Mouse (Mus musculus) layer of hippocampus, postnatal 25 days (tissue): ENCODE data around the gene Hadhb. TPM values are rescaled to one million over a fixed set of nuclear protein-coding genes. Genes with fewer than 3 reads are reported as not detected.
A peak's percentile ranks its signal among the peaks of the same experiment; 100 is the strongest.

Experiments
- DNase-seq, 2 experiments: peaks; one replicate each; pipeline ENCODE4 v3.0.0; 2022; ENCODE audit warnings: mixed read lengths in 2 of 2, low spot score in 1 of 2; ENCODE audit errors: extremely low spot score in 1 of 2
- microRNA-seq, 2 experiments: library from miRNA; unstranded; fragments of <30 nt; microRNA quantifications; one replicate each; pipeline ENCODE4 v1.2.0; 2021
- total RNA-seq, 2 experiments: library from RNA; stranded (reverse); gene quantifications; 2 replicates each; pipeline ENCODE4 v1.2.3; 2021

Hadhb gene
- total RNA-seq, 2 experiments from 2014 or later, result 88.1 to 98.2 TPM

DNA sequence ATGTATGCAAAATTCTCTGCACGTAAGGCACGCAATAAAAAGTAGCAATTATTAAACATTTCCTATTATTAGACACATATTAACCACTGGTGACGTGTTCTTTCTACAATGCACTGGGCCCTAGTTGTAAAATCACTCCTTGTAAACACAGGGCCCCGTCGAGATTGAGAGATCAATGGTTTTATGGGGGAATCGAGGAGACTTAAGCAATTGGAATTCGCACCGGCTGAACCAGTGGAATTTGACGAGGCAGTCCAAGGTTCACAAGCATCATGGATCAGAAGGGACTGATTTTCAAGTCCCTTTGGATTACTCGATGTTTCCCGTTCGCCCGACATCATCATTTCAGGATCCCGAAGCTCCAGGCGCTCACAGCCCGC lies 76.8 kb downstream of the Hadhb start:
- no peak for DNase-seq

DNA sequence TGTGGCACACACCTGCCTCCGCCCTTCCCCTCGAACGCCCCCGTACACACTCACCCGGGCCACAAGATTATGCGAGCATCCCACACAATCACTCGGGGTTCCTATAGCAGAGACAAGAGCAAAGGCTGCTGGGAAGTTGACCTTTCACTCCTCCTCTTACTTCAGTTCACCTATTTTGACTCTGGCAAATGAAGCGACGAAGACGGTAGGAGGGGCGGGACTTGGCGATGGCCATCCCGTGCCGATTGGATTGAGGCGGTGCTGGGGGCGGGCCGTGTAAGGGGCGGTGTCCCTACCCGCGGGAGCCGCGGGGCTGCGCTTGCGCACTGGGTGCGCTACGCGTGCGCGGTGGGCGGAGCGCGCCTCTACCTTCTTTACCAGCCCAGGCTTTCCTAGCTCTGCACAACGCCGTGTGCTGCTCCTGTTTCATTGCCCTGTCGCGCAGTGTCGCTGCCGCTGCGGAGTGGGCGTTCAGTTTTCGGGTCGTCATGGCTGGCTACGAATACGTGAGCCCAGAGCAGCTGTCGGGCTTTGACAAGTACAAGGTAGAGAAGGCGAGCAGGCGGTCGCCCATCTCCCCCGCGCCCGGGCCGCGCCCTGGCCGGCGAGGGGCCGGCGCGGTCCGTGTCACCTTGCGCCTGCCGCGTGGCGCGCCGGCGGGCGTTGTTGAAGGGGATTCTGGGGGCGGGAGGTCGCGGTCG lies 77.4 kb downstream of the Hadhb start, which contains the start of gene Selenoi:
Gene Selenoi, plus strand, starts transcription at position 311 of the 701 bp plus-strand sequence.
- peak; percentile 91 to 94 for DNase-seq

DNA sequence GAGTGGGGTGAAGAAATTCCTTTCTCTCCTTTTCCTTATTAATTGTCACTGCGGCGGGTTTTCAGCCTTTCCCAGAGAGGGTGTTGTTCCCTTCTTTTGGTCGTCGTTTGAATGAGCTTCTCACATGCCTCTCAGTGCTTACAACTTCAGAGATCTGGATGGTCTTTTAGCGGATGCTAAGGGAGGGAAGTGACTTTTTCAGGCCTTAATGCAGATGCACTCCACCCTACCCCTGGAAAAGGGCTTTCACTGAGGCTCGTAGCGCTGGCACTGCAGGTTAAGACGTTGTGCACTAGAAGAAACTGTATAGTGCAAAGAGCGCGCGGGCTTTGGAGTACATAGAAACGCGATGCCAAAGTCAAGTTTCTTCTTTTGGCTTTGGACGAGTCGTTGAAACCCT lies 78.0 kb downstream of the Hadhb start:
- peak; percentile 5 to 11 for DNase-seq

GRCm38 (mm10) chr5:30233979-30234378 lies 78.9 kb downstream of the Hadhb start:
- no peak for DNase-seq

Small RNAs within 50 kb of the gene (microRNA-seq; reads per million reads assigned to microRNA genes)
- 0.60 to 0.74 reads per million in 2 experiments for gene Mir1960

Other genes with a start within 250 kb of the Hadhb start
- not detected for gene Il6, start 142.1 kb upstream of the Hadhb start, total RNA-seq
- 1 to 10 TPM; 6.4 to 6.6 TPM for gene Tyms, start 81.6 kb upstream of the Hadhb start, total RNA-seq
- 10 to 100 TPM; 13.1 to 13.6 TPM for gene Garem2, start 50.1 kb upstream of the Hadhb start, total RNA-seq
- gene 3110082J24Rik, start 49.2 kb upstream of the Hadhb start, total RNA-seq, result 1 to 10 TPM; 2.6 to 3.5 TPM
- 10 to 100 TPM; 69.9 to 73.9 TPM for gene Hadha, start 86 bp upstream of the Hadhb start, total RNA-seq
- gene Adgrf3, start 50.5 kb downstream of the Hadhb start, total RNA-seq, result not detected
- 10 to 100 TPM; 36.7 to 37.8 TPM for gene Selenoi, start 77.3 kb downstream of the Hadhb start, total RNA-seq
- 10 to 100 TPM in 1 of 2 experiments, 1 to 10 TPM in 1; 8.1 to 14.3 TPM for gene Drc1, start 126.1 kb downstream of the Hadhb start, total RNA-seq